Mouse (Mus musculus) limb, embryonic 11.5 days (tissue): ENCODE results near the gene Gm13693. TPM values are rescaled to one million over a fixed set of nuclear protein-coding genes. Genes with fewer than 3 reads are reported as not detected.
"Not testable (repeated sequence)": the region's sequence is repeated elsewhere in the genome, so short reads cannot be mapped to it uniquely, and the experiment has no call there.

Experiments used
- ATAC-seq: fragments of 200-750 bp; cut with Nextera tagmentation; 2 replicates; pipeline ENCODE4 v1.8.0; 2017; ENCODE audit warnings: low read depth; ENCODE audit not compliant: insufficient number of reproducible peaks, low FRiP score, low TSS enrichment
- DNase-seq: peaks from one replicate; pipeline ENCODE4 v3.0.0-alpha.2; 2015; ENCODE audit warnings: low spot score
- H3K27ac ChIP-seq: fragments of 300-500 bp; sonication (generic); replicated peaks from 2 replicates; pipeline ENCODE4 v1.5.1; 2014; ENCODE audit warnings: low read depth, mild to moderate bottlenecking, low read length
- H3K27me3 ChIP-seq: fragments of 300-500 bp; sonication (generic); 2 replicates; pipeline ENCODE4 v1.6.1; 2014; ENCODE audit warnings: mild to moderate bottlenecking, low read length, mixed read lengths; ENCODE audit not compliant: control insufficient read depth, insufficient read depth
- H3K36me3 ChIP-seq: fragments of 300-500 bp; sonication (generic); 2 replicates; pipeline ENCODE4 v1.6.1; 2014; ENCODE audit warnings: mild to moderate bottlenecking, low read length, moderate library complexity, mixed read lengths; ENCODE audit not compliant: control insufficient read depth, insufficient read depth
- H3K4me1 ChIP-seq: fragments of 300-500 bp; sonication (generic); 2 replicates; pipeline ENCODE4 v1.6.1; 2014; ENCODE audit warnings: low read length, mixed read lengths; ENCODE audit not compliant: control insufficient read depth, insufficient read depth
- H3K4me2 ChIP-seq: fragments of 300-500 bp; sonication (generic); 2 replicates; pipeline ENCODE4 v1.6.1; 2014; ENCODE audit warnings: low read depth, mild to moderate bottlenecking, moderate library complexity; ENCODE audit not compliant: severe bottlenecking
- H3K4me3 ChIP-seq: fragments of 300-500 bp; sonication (generic); 2 replicates; pipeline ENCODE4 v1.5.1; 2014; ENCODE audit warnings: low read depth, low read length
- H3K9ac ChIP-seq: fragments of 300-500 bp; sonication (generic); 2 replicates; pipeline ENCODE4 v1.6.1; 2014; ENCODE audit warnings: mild to moderate bottlenecking, low read length
- H3K9me3 ChIP-seq: fragments of 300-500 bp; sonication (generic); 2 replicates; pipeline ENCODE4 v1.6.1; 2016; ENCODE audit warnings: low read length; ENCODE audit not compliant: control insufficient read depth
- WGBS: fragments of 180-500 bp; shearing (Covaris S2); extraction: QIAGEN DNeasy Blood & Tissue Kit; methylation state at CpG from one replicate; pipeline ENCODE4 v1.1.7; 2014; 5-methylcytosine and 5-hydroxymethylcytosine counted together
- polyA plus RNA-seq: library from polyadenylated mRNA; unstranded; fragments of >200 nt; fragmentation: Nextera tagmentation; extraction: Ambion mirVana; gene quantifications from 2 replicates; pipeline ENCODE4 v1.2.1, GENCODE M21; 2014

Gene Gm13693
- polyA plus RNA-seq, 1 experiment from 2014 or later, result not detected

- not testable (repeated sequence) for H3K4me3 ChIP-seq
- WGBS, result no CpG with 5 or more reads among the region's 6 CpGs
These were observed 17.3 kb downstream of the Gm13693 start, which contains the start of gene Gm13694 for GRCm38 (mm10) chr2:83978633-83979032. Gene Gm13694, plus strand, starts transcription at chr2:83978933.

GRCm38 (mm10) chr2:83984443-83984842 lies 23.1 kb downstream of the Gm13693 start, which contains the start of gene Gm13697:
Gene Gm13697, plus strand, starts transcription at chr2:83984743.
- not testable (repeated sequence) for H3K9me3 ChIP-seq, H3K4me2 ChIP-seq, H3K4me3 ChIP-seq, H3K36me3 ChIP-seq, H3K9ac ChIP-seq, ATAC-seq, H3K27me3 ChIP-seq, DNase-seq, H3K27ac ChIP-seq, H3K4me1 ChIP-seq
- no CpG with 5 or more reads among the region's 6 CpGs for WGBS

More at GRCm38 (mm10) chr2:83978633-83979032, 17.3 kb downstream of the Gm13693 start, which contains the start of gene Gm13694:
- not testable (repeated sequence) for H3K27me3 ChIP-seq, ATAC-seq, H3K4me2 ChIP-seq, H3K9me3 ChIP-seq, H3K9ac ChIP-seq, H3K4me1 ChIP-seq, DNase-seq, H3K36me3 ChIP-seq, H3K27ac ChIP-seq

- not testable (repeated sequence) for H3K27ac ChIP-seq, H3K36me3 ChIP-seq, DNase-seq, H3K4me1 ChIP-seq, H3K4me3 ChIP-seq, ATAC-seq, H3K4me2 ChIP-seq, H3K27me3 ChIP-seq, H3K9me3 ChIP-seq, H3K9ac ChIP-seq
- WGBS, result no CpG with 5 or more reads among the region's 6 CpGs
These were observed 28.9 kb downstream of the Gm13693 start, which contains the start of gene Gm13691 for GRCm38 (mm10) chr2:83990253-83990652. Gene Gm13691, plus strand, starts transcription at chr2:83990553.

- not testable (repeated sequence) for H3K27me3 ChIP-seq, H3K36me3 ChIP-seq, H3K9ac ChIP-seq, DNase-seq, H3K4me3 ChIP-seq, H3K4me2 ChIP-seq, H3K9me3 ChIP-seq, ATAC-seq, H3K27ac ChIP-seq, H3K4me1 ChIP-seq
- WGBS, result 49% methylated on average over 7 of the region's 9 CpGs
These were observed 32.4 kb downstream of the Gm13693 start for GRCm38 (mm10) chr2:83993639-83994255.

GRCm38 (mm10) chr2:83994526-83994925 lies 33.2 kb downstream of the Gm13693 start:
- H3K4me3 ChIP-seq, DNase-seq: not testable (repeated sequence)
- WGBS, result no CpG with 5 or more reads among the region's 3 CpGs

GRCm38 (mm10) chr2:84008913-84009312 lies 47.6 kb downstream of the Gm13693 start:
- no peaks in the 10 kb centered on the region for H3K36me3 ChIP-seq
- ATAC-seq, result no peak
- no peak for DNase-seq
- 70% methylated on average over 1 of the region's 1 CpGs for WGBS
- no peaks in the 10 kb centered on the region for H3K4me1 ChIP-seq
- no peaks in the 10 kb centered on the region for H3K27me3 ChIP-seq
- H3K9me3 ChIP-seq, result no peaks in the 10 kb centered on the region
- no peak overlapping the region for H3K4me3 ChIP-seq
- no peak overlapping the region for H3K9ac ChIP-seq
- no peak overlapping the region for H3K27ac ChIP-seq
- H3K4me2 ChIP-seq, result no peak overlapping the region

More at GRCm38 (mm10) chr2:83994526-83994925, 33.2 kb downstream of the Gm13693 start:
- not testable (repeated sequence) for H3K4me2 ChIP-seq, H3K9ac ChIP-seq, H3K9me3 ChIP-seq, H3K27ac ChIP-seq, ATAC-seq, H3K36me3 ChIP-seq, H3K27me3 ChIP-seq, H3K4me1 ChIP-seq

GRCm38 (mm10) chr2:84009818-84010217 lies 48.5 kb downstream of the Gm13693 start:
- Histone ChIP-seq H3K4me3 (no peak overlapping the region), H3K9ac (no peak overlapping the region), H3K27ac (no peak overlapping the region), H3K27me3 (no peaks in the 10 kb centered on the region), H3K36me3 (no peaks in the 10 kb centered on the region), H3K4me2 (no peak overlapping the region), H3K9me3 (no peaks in the 10 kb centered on the region), H3K4me1 (no peaks in the 10 kb centered on the region)
- no peak for ATAC-seq
- 80% methylated on average over 3 of the region's 3 CpGs for WGBS
- DNase-seq, result no peak
